In genomic region chr7:114071395-114071794, GRCm38 (mm10) we compare ENCODE assay signal across 16 mouse cellular contexts. TPM values are rescaled to one million over a fixed set of nuclear protein-coding genes. Genes with fewer than 3 reads are reported as not detected.
DNase-seq lines count a peak whose midpoint lies in the region; ATAC-seq and TF ChIP-seq lines count a peak whose summit lies in the region.
"Had no signal": no experiment of that assay in that cellular context is flagged by ENCODE, and none has a peak within 500 bp of the region (broad histone marks: within the 10 kb centered on the region; RNA-seq: fewer than 3 reads in every experiment).

No protein-coding gene starts in this region.

- no peaks in the 10 kb centered on the region for H3K9me3 ChIP-seq in heart, embryonic 11.5 days (replicated peaks; ENCODE audit: control insufficient read depth, low read length)
- no peaks in the 10 kb centered on the region for H3K9me3 ChIP-seq in kidney, embryonic 14.5 days (ENCODE audit: control insufficient read depth, low read length)
- no peaks in the 10 kb centered on the region for H3K9me3 ChIP-seq in E14TG2a.4 (ENCODE audit: low read length)
- no peaks in the 10 kb centered on the region for H3K9me3 ChIP-seq in limb, embryonic 15.5 days
- H3K9me3 ChIP-seq: forebrain, embryonic 15.5 days had no signal

- peaks cover 23% of the 10 kb centered on the region for H3K4me1 ChIP-seq in heart, embryonic 11.5 days (ENCODE audit: control insufficient read depth, insufficient read depth, low read length)
- H3K4me1 ChIP-seq in kidney, embryonic 14.5 days (ENCODE audit: control insufficient read depth, insufficient read depth, low read length): peaks cover 23% of the 10 kb centered on the region
- peaks cover 60% of the 10 kb centered on the region for H3K4me1 ChIP-seq in E14TG2a.4 (replicated peaks; ENCODE audit: low read depth, low read length)
- H3K4me1 ChIP-seq in limb, embryonic 15.5 days: peaks cover 13% of the 10 kb centered on the region

- H3K4me3 ChIP-seq in heart, embryonic 11.5 days (ENCODE audit: low read depth, low read length): no peak overlapping the region
- no peak overlapping the region for H3K4me3 ChIP-seq in kidney, embryonic 14.5 days (ENCODE audit: low read length)
- peak overlapping the region; percentile 29; the same call in 1 of the 2 replicates for H3K4me3 ChIP-seq in E14TG2a.4 (replicated peaks; ENCODE audit: low read length)
- H3K4me3 ChIP-seq in limb, embryonic 15.5 days: no peak overlapping the region
- H3K4me3 ChIP-seq: forebrain, embryonic 15.5 days had no signal

- TF ChIP-seq CTCF in E14TG2a.4 (conservative IDR thresholded peaks at IDR 0.05; ENCODE audit: low read length): no peak

- 74% methylated on average over 5 of the region's 5 CpGs for WGBS in heart, embryonic 11.5 days (ENCODE audit: insufficient replicate concordance)
- whole genome bisulfite sequencing in kidney, embryonic 14.5 days: 60% methylated on average over 5 of the region's 5 CpGs
- 71% methylated on average over 5 of the region's 5 CpGs for WGBS in limb, embryonic 15.5 days

- intact Hi-C loops in heart, postnatal 14 days (cut with DNase I): loop anchor here (5.0 kb wide), 1 partner anchor 46 kb away; the partner anchor contains the start of gene Rras2

- no peaks in the 10 kb centered on the region for H3K27me3 ChIP-seq in heart, embryonic 11.5 days (ENCODE audit: control insufficient read depth, insufficient read depth, low read length)
- H3K27me3 ChIP-seq in kidney, embryonic 14.5 days (ENCODE audit: control insufficient read depth, insufficient read depth, low read length): no peaks in the 10 kb centered on the region
- H3K27me3 ChIP-seq in E14TG2a.4 (ENCODE audit: insufficient read depth, low read length): no peaks in the 10 kb centered on the region
- H3K27me3 ChIP-seq in limb, embryonic 15.5 days: no peaks in the 10 kb centered on the region
- H3K27me3 ChIP-seq: forebrain, embryonic 15.5 days had no signal

- no peak overlapping the region for H3K4me2 ChIP-seq in heart, embryonic 11.5 days
- H3K4me2 ChIP-seq in kidney, embryonic 14.5 days (replicated peaks; ENCODE audit: low read depth, low read length): peak overlapping the region; percentile 11; the same call in 1 of the 2 replicates
- H3K4me2 ChIP-seq in limb, embryonic 15.5 days: 0 out of 2 replicates have a peak overlapping the region, but pooled peaks have one; percentile 26
- H3K4me2 ChIP-seq: forebrain, embryonic 15.5 days had no signal

- peak overlapping the region; percentile 68; the same call in 1 of the 2 replicates for H3K27ac ChIP-seq in heart, embryonic 11.5 days (ENCODE audit: low read depth, low read length)
- H3K27ac ChIP-seq in kidney, embryonic 14.5 days (ENCODE audit: low read depth, low read length): peak overlapping the region; percentile 69; the same call in 1 of the 2 replicates
- peak overlapping the region; percentile 38; the same call in 1 of the 2 replicates for H3K27ac ChIP-seq in limb, embryonic 15.5 days
- H3K27ac ChIP-seq: forebrain, embryonic 15.5 days; macrophage had no signal

- DNase-seq in heart, postnatal 14 days: no peak
- DNase-seq in kidney, postnatal 10 days: no peak
- DNase-seq in ovary, postnatal 36 days (ENCODE audit: low spot score): no peak
- no peak for DNase-seq in cerebellum, adult 9-11 months
- DNase-seq: adrenal gland, postnatal 25 days; cerebellum, postnatal 36 days; gastrocnemius, postnatal 10 days; kidney, adult 8-10 months; lung, adult 2 months; thymus, adult 2 months had no signal

- H3K36me3 ChIP-seq in heart, embryonic 11.5 days (ENCODE audit: control insufficient read depth, insufficient read depth, low read length): no peaks in the 10 kb centered on the region; the same call in 1 of the 2 replicates
- no peaks in the 10 kb centered on the region for H3K36me3 ChIP-seq in kidney, embryonic 14.5 days (ENCODE audit: control insufficient read depth, insufficient read depth, low read length)
- H3K36me3 ChIP-seq in E14TG2a.4 (ENCODE audit: insufficient read depth, low read length): no peaks in the 10 kb centered on the region
- H3K36me3 ChIP-seq in limb, embryonic 15.5 days: no peaks in the 10 kb centered on the region
- H3K36me3 ChIP-seq: forebrain, embryonic 15.5 days had no signal

- ATAC-seq in heart, embryonic 11.5 days (replicated peaks; ENCODE audit: insufficient number of reproducible peaks, low FRiP score, low TSS enrichment): no peak
- no peak for ATAC-seq in kidney, embryonic 14.5 days (ENCODE audit: low FRiP score, low TSS enrichment)
- ATAC-seq in limb, embryonic 15.5 days (ENCODE audit: insufficient number of reproducible peaks, low FRiP score, low TSS enrichment, low read depth): no peak
- ATAC-seq: forebrain, embryonic 15.5 days had no signal

- H3K9ac ChIP-seq in heart, embryonic 11.5 days (ENCODE audit: low read depth, low read length): peak overlapping the region; percentile 61; the same call in 1 of the 2 replicates
- H3K9ac ChIP-seq in kidney, embryonic 14.5 days (ENCODE audit: low read depth, low read length): peak overlapping the region; percentile 31; the same call in 1 of the 2 replicates
- H3K9ac ChIP-seq in limb, embryonic 15.5 days: no peak overlapping the region
- H3K9ac ChIP-seq: forebrain, embryonic 15.5 days had no signal

RNA-seq across cellular contexts. Expression of gene Rras2, which starts 46.2 kb away (rescaled TPM):
- polyA plus RNA-seq in heart, embryonic 11.5 days (2014; fragmentation: Nextera tagmentation; extraction: Ambion mirVana): 53.9 and 56.8 TPM in 2 replicates
- total RNA-seq in heart, postnatal 14 days (2021): 10 to 100 TPM; 43.8 to 44.2 TPM
- 35.2 and 46.4 TPM in 2 replicates for polyA plus RNA-seq in kidney, embryonic 14.5 days (2014; fragmentation: Nextera tagmentation; extraction: Ambion mirVana)
- 15.4 and 18.1 TPM in 2 replicates for polyA plus RNA-seq in limb, embryonic 15.5 days (2015; fragmentation: Nextera tagmentation; extraction: Ambion mirVana)
